ENCODE assay signal across 9 mouse cellular contexts in the genomic region with DNA sequence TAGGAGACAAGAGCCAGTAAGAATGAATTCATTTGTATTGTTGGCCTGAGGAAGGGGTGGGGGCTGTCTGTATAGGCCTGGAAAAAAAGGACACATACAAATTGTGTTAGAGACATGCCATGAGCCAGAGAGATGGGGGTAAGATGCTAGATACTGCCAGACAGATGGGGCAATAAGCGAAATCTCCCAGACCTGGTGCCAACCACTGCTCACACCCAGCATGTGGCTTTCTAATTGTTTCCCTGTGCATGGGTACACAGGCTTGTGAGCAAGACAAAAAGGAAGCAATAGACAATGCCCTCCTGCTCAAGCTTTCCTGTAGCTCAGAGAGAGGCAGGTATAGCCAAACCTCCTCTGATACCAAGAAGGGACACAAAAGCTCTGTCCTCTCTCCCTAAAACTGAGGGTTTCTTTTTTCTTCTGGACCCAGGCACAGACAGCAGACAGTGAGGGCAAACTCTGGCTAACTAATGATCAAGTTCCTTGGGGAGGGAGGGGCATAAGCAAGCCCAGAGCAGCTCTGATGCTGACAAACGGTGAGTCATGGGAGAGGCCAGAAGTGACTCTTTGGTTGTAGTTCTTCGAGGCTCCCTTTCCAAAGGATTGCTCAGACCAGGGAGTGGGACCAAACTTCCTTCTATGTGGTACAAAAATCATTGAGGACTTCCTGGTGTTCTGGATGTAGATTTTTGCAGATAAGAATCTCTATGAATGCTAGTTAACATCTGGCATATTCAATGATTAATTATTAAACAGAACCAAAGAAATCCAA.
A peak's percentile ranks its signal among the peaks of the same experiment; 100 is the strongest.
DNase-seq lines count a peak whose midpoint lies in the region; ATAC-seq and TF ChIP-seq lines count a peak whose summit lies in the region.
"Had no signal": no experiment of that assay in that cellular context is flagged by ENCODE, and none has a peak within 500 bp of the region (broad histone marks: within the 10 kb centered on the region; RNA-seq: fewer than 3 reads in every experiment).

No protein-coding gene starts in this region.

- no peak for TF ChIP-seq CTCF in thymus, adult 2 months (IDR thresholded peaks at IDR 0.05; ENCODE audit: borderline replicate concordance, control insufficient read depth, extremely low read depth, insufficient read depth, low read length, poor library complexity)
- TF ChIP-seq CTCF in stomach, postnatal 0 days (IDR thresholded peaks at IDR 0.05; ENCODE audit: low read depth) = no peak
- no peak for TF ChIP-seq CTCF in hindbrain, postnatal 0 days (IDR thresholded peaks at IDR 0.05; ENCODE audit: low read depth)

- H3K9me3 ChIP-seq in embryonic facial prominence, embryonic 13.5 days = no peaks in the 10 kb centered on the region
- H3K9me3 ChIP-seq in limb, embryonic 12.5 days = no peaks in the 10 kb centered on the region
- no peaks in the 10 kb centered on the region for H3K9me3 ChIP-seq in stomach, postnatal 0 days (ENCODE audit: control insufficient read depth, low read length)
- no peaks in the 10 kb centered on the region for H3K9me3 ChIP-seq in midbrain, embryonic 15.5 days
- no peaks in the 10 kb centered on the region for H3K9me3 ChIP-seq in hindbrain, postnatal 0 days (ENCODE audit: low read length)
- H3K9me3 ChIP-seq: forebrain, embryonic 12.5 days had no signal

- H3K27me3 ChIP-seq in thymus, adult 2 months (ENCODE audit: control insufficient read depth, insufficient read depth, low read length) = no peaks in the 10 kb centered on the region
- no peaks in the 10 kb centered on the region for H3K27me3 ChIP-seq in embryonic facial prominence, embryonic 13.5 days
- H3K27me3 ChIP-seq in limb, embryonic 12.5 days = no peaks in the 10 kb centered on the region
- H3K27me3 ChIP-seq in stomach, postnatal 0 days (ENCODE audit: control insufficient read depth, insufficient read depth, low read length) = no peaks in the 10 kb centered on the region
- no peaks in the 10 kb centered on the region for H3K27me3 ChIP-seq in midbrain, embryonic 15.5 days (replicated peaks)
- no peaks in the 10 kb centered on the region for H3K27me3 ChIP-seq in hindbrain, postnatal 0 days (ENCODE audit: insufficient read depth, low read length)
- H3K27me3 ChIP-seq: forebrain, embryonic 12.5 days had no signal

- WGBS in thymus, adult 2 months = 46% methylated on average over 3 of the region's 3 CpGs
- 38% methylated on average over 3 of the region's 3 CpGs for WGBS in embryonic facial prominence, embryonic 13.5 days
- WGBS in limb, embryonic 12.5 days = 60% methylated on average over 3 of the region's 3 CpGs
- 30% methylated on average over 3 of the region's 3 CpGs for WGBS in stomach, postnatal 0 days
- WGBS in midbrain, embryonic 15.5 days = 81% methylated on average over 3 of the region's 3 CpGs
- 56% methylated on average over 3 of the region's 3 CpGs for WGBS in hindbrain, postnatal 0 days

- peak overlapping the region; percentile 73 for H3K27ac ChIP-seq in thymus, adult 2 months (ENCODE audit: control insufficient read depth, insufficient read depth, low read length)
- H3K27ac ChIP-seq in embryonic facial prominence, embryonic 13.5 days = peak overlapping the region; percentile 44; the same call in 1 of the 2 replicates
- peak overlapping the region; percentile 42; the same call in 1 of the 2 replicates for H3K27ac ChIP-seq in limb, embryonic 12.5 days
- H3K27ac ChIP-seq in stomach, postnatal 0 days (replicated peaks) = peak overlapping the region; percentile 89
- no peak overlapping the region for H3K27ac ChIP-seq in midbrain, embryonic 15.5 days
- H3K27ac ChIP-seq in hindbrain, postnatal 0 days = no peak overlapping the region
- H3K27ac ChIP-seq: forebrain, embryonic 12.5 days had no signal

- peaks cover 38% of the 10 kb centered on the region for H3K4me1 ChIP-seq in thymus, adult 2 months (replicated peaks; ENCODE audit: control insufficient read depth, insufficient read depth, low read length)
- peaks cover 59% of the 10 kb centered on the region for H3K4me1 ChIP-seq in embryonic facial prominence, embryonic 13.5 days
- H3K4me1 ChIP-seq in limb, embryonic 12.5 days (replicated peaks) = peaks cover 43% of the 10 kb centered on the region
- H3K4me1 ChIP-seq in stomach, postnatal 0 days (replicated peaks; ENCODE audit: control insufficient read depth, insufficient read depth) = peaks cover 21% of the 10 kb centered on the region
- peaks cover 11% of the 10 kb centered on the region for H3K4me1 ChIP-seq in midbrain, embryonic 15.5 days
- peaks cover 5% of the 10 kb centered on the region; the same call in 1 of the 2 replicates for H3K4me1 ChIP-seq in hindbrain, postnatal 0 days (ENCODE audit: insufficient read depth, low read length)

- H3K9ac ChIP-seq in embryonic facial prominence, embryonic 13.5 days = no peak overlapping the region
- no peak overlapping the region for H3K9ac ChIP-seq in limb, embryonic 12.5 days (replicated peaks)
- H3K9ac ChIP-seq in stomach, postnatal 0 days (ENCODE audit: low read length) = no peak overlapping the region; the same call in 1 of the 2 replicates
- H3K9ac ChIP-seq in midbrain, embryonic 15.5 days = no peak overlapping the region
- no peak overlapping the region for H3K9ac ChIP-seq in hindbrain, postnatal 0 days (replicated peaks; ENCODE audit: low read length)
- H3K9ac ChIP-seq: forebrain, embryonic 12.5 days had no signal

- ATAC-seq in embryonic facial prominence, embryonic 13.5 days (ENCODE audit: insufficient number of reproducible peaks, insufficient read depth, low FRiP score, low TSS enrichment, low read depth) = no peak
- ATAC-seq in limb, embryonic 12.5 days (ENCODE audit: insufficient number of reproducible peaks, insufficient read depth, low FRiP score, low TSS enrichment, low read depth) = no peak
- ATAC-seq in stomach, postnatal 0 days (ENCODE audit: low FRiP score, low TSS enrichment) = peak; percentile 77
- ATAC-seq in midbrain, embryonic 15.5 days (replicated peaks) = no peak
- no peak for ATAC-seq in hindbrain, postnatal 0 days

- TF ChIP-seq POLR2A in thymus, adult 2 months (IDR thresholded peaks at IDR 0.05; ENCODE audit: control insufficient read depth, extremely low read depth, insufficient read depth, low read length, poor library complexity) = no peak

- H3K36me3 ChIP-seq in thymus, adult 2 months (ENCODE audit: control insufficient read depth, insufficient read depth, low read length) = 0 out of 2 replicates have a peak, but pooled peaks cover 3% of the 10 kb centered on the region
- H3K36me3 ChIP-seq in embryonic facial prominence, embryonic 13.5 days = no peaks in the 10 kb centered on the region
- H3K36me3 ChIP-seq in limb, embryonic 12.5 days = peaks cover 5% of the 10 kb centered on the region; the same call in 1 of the 2 replicates
- no peaks in the 10 kb centered on the region for H3K36me3 ChIP-seq in stomach, postnatal 0 days (ENCODE audit: control insufficient read depth, insufficient read depth, low read length)
- H3K36me3 ChIP-seq in midbrain, embryonic 15.5 days (replicated peaks) = no peaks in the 10 kb centered on the region
- no peaks in the 10 kb centered on the region for H3K36me3 ChIP-seq in hindbrain, postnatal 0 days (ENCODE audit: insufficient read depth, low read length)
- H3K36me3 ChIP-seq: forebrain, embryonic 12.5 days had no signal

- H3K4me3 ChIP-seq in thymus, adult 2 months (ENCODE audit: control insufficient read depth, insufficient read depth, low read length) = no peak overlapping the region
- no peak overlapping the region for H3K4me3 ChIP-seq in embryonic facial prominence, embryonic 13.5 days
- no peak overlapping the region for H3K4me3 ChIP-seq in limb, embryonic 12.5 days (replicated peaks)
- H3K4me3 ChIP-seq in stomach, postnatal 0 days (ENCODE audit: low read depth, low read length) = no peak overlapping the region
- no peak overlapping the region for H3K4me3 ChIP-seq in midbrain, embryonic 15.5 days
- H3K4me3 ChIP-seq in hindbrain, postnatal 0 days (ENCODE audit: low read length) = no peak overlapping the region
- H3K4me3 ChIP-seq: forebrain, embryonic 12.5 days had no signal

- DNase-seq in thymus, adult 2 months = no peak
- no peak for DNase-seq in thymus, postnatal 36 days
- peak; percentile 51 for DNase-seq in stomach, postnatal 0 days (ENCODE audit: low spot score)
- no peak for DNase-seq in testis, postnatal 10 days (ENCODE audit: low spot score)
- DNase-seq in hindbrain, postnatal 0 days (ENCODE audit: low spot score) = no peak

- no peak overlapping the region for H3K4me2 ChIP-seq in embryonic facial prominence, embryonic 13.5 days
- no peak overlapping the region for H3K4me2 ChIP-seq in limb, embryonic 12.5 days
- H3K4me2 ChIP-seq in stomach, postnatal 0 days (replicated peaks; ENCODE audit: low read depth) = no peak overlapping the region
- no peak overlapping the region for H3K4me2 ChIP-seq in midbrain, embryonic 15.5 days
- H3K4me2 ChIP-seq in hindbrain, postnatal 0 days (ENCODE audit: low read depth, low read length) = no peak overlapping the region
- H3K4me2 ChIP-seq: forebrain, embryonic 12.5 days had no signal

- TF ChIP-seq EP300 in stomach, postnatal 0 days (optimal IDR thresholded peaks at IDR 0.05) = no peak

Comparison
In these comparisons a context has a peak if more than half of its experiments do, and no peak if none do; other contexts are left out.
1. H3K27ac ChIP-seq: peak in thymus, adult 2 months (single experiment), embryonic facial prominence, embryonic 13.5 days (single experiment), limb, embryonic 12.5 days (single experiment) and stomach, postnatal 0 days (single experiment); none in midbrain, embryonic 15.5 days (single experiment) and hindbrain, postnatal 0 days (single experiment).